Mouse (Mus musculus) granulocyte monocyte progenitor cell, adult 5-6 weeks (primary cell): ENCODE results near the gene Slc25a47. TPM values are rescaled to one million over a fixed set of nuclear protein-coding genes. Genes with fewer than 3 reads are reported as not detected.

Experiments used
- ATAC-seq: replicated peaks from 2 replicates; pipeline ENCODE4 v1.8.0; 2016; ENCODE audit warnings: mild to moderate bottlenecking, moderate TSS enrichment, inconsistent platforms; ENCODE audit not compliant: poor library complexity, severe bottlenecking
- total RNA-seq, 2 experiments: library from RNA; stranded (forward) in 1 of 2; stranded (reverse) in 1 of 2; fragments of 200-712, 200-1000 nt in 1 of 2; fragments of >200 nt in 1 of 2; fragmentation: Nextera tagmentation in 1 of 2; gene quantifications; 2 replicates each; pipeline ENCODE4 v1.2.3; 2014 to 2017

Gene Slc25a47
- total RNA-seq, 2 experiments from 2014 or later = 2.4 to 8.6 TPM

GRCm38 (mm10) chr12:108903600-108904275 is 67.9 kb downstream of the Slc25a47 start:
- ATAC-seq = peak; percentile 55; the same call in 1 of the 2 replicates

DNA sequence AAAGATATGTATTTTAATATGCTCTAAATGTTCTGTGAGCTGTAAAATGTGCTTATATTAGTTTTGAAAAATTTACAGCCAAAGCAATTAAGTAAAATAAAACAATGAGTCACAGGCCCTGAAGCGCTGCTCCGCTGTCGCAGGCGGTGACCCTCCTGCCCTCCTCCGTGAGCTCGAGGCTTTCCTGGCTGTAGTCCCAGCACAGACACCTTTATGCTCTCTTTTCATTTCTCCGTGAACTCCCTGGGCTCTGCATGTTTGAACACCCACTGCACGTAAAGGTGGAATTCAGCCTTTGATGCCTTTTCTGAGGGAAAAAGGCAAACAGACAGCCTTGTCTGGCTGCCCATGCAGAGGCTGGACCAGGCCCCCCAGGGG is 68.4 kb downstream of the Slc25a47 start:
- no peak for ATAC-seq

- no peak for ATAC-seq
Observed at GRCm38 (mm10) chr12:108905620-108906302, 69.9 kb downstream of the Slc25a47 start.

- no peak for ATAC-seq
Observed at GRCm38 (mm10) chr12:108906398-108906797, 70.6 kb downstream of the Slc25a47 start.

Other genes with a start within 250 kb of the Slc25a47 start
- gene Degs2, start 133.7 kb upstream of the Slc25a47 start, total RNA-seq (2014; fragmentation: Nextera tagmentation) = not detected in 2 replicates
- 1.3 and 2.3 TPM in 2 replicates for gene Degs2, start 133.7 kb upstream of the Slc25a47 start, total RNA-seq (2017)
- gene Yy1, start 43.1 kb upstream of the Slc25a47 start, total RNA-seq (2014; fragmentation: Nextera tagmentation) = 61.2 and 69.7 TPM in 2 replicates
- gene Yy1, start 43.1 kb upstream of the Slc25a47 start, total RNA-seq (2017) = 54.0 and 54.6 TPM in 2 replicates
- 0.34 and 2.9 TPM in 2 replicates for gene Slc25a29, start 163 bp upstream of the Slc25a47 start, total RNA-seq (2014; fragmentation: Nextera tagmentation)
- 0.39 and 2.9 TPM in 2 replicates for gene Slc25a29, start 163 bp upstream of the Slc25a47 start, total RNA-seq (2017)
- gene Wdr25, start 57.6 kb downstream of the Slc25a47 start, total RNA-seq (2014; fragmentation: Nextera tagmentation) = 7.9 and 16.6 TPM in 2 replicates
- gene Wdr25, start 57.6 kb downstream of the Slc25a47 start, total RNA-seq (2017) = 3.4 and 8.1 TPM in 2 replicates
- gene Wars, start 58.1 kb downstream of the Slc25a47 start, total RNA-seq (2014; fragmentation: Nextera tagmentation) = 27.5 and 42.9 TPM in 2 replicates
- gene Wars, start 58.1 kb downstream of the Slc25a47 start, total RNA-seq (2017) = 65.5 and 69.5 TPM in 2 replicates
- 0.47 TPM in 1 of 2 replicates, not detected in the other for gene Begain, start 232.2 kb downstream of the Slc25a47 start, total RNA-seq (2014; fragmentation: Nextera tagmentation)
- not detected in 2 replicates for gene Begain, start 232.2 kb downstream of the Slc25a47 start, total RNA-seq (2017)